Comparison of ENCODE assay signal across 14 mouse cellular contexts in the genomic region with DNA sequence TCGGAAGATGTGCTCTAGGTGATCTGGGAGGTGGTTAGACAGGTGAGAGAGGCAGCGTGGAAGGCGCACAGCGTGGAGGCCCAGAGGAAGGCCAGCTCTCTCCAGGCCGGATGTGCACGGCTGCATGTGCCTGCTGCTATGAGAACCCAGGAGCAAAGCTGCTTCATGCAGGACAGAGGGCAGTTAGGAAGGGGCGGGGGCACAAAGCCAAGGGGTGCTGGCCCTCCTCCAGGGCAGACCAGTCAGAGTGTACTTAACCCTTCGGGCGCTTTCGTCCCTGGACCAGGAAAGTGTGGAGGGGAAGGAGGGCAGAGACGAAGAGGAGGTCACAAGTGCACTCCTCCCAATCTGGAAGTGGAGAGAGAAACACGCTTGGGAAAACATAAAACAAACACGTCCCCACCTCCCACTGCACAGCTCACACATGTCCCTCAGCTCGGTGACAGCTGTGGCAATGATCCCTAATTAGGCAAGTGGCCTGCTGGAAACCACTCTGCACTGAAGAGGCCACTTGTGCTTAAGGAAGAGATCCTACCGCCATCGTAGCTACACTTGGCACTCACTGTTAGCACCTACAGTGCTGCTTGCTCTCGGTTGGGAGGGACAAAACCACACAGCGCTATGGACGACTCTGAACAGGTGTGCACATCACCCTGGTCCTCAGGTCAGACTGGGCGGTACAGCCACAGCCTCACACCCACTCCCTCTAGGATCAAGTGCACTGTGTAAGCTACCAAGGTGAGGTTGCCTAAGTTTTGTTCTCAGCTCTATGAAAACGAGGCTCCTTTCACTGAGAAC. TPM values are rescaled to one million over a fixed set of nuclear protein-coding genes. Genes with fewer than 3 reads are reported as not detected.
A peak's percentile ranks its signal among the peaks of the same experiment; 100 is the strongest.
DNase-seq lines count a peak whose midpoint lies in the region; ATAC-seq and TF ChIP-seq lines count a peak whose summit lies in the region.
"Had no signal": no experiment of that assay in that cellular context is flagged by ENCODE, and none has a peak within 500 bp of the region (broad histone marks: within the 10 kb centered on the region; RNA-seq: fewer than 3 reads in every experiment).

No protein-coding gene starts in this region.

- H3K9ac ChIP-seq in embryonic facial prominence, embryonic 14.5 days (ENCODE audit: low read depth, low read length) = no peak overlapping the region
- no peak overlapping the region for H3K9ac ChIP-seq in lung, postnatal 0 days (replicated peaks; ENCODE audit: low read depth)
- H3K9ac ChIP-seq: heart, embryonic 15.5 days; lung, embryonic 14.5 days; neural tube, embryonic 15.5 days had no signal

- WGBS in cerebellum, adult 2 months = 23% methylated on average over 21 of the region's 21 CpGs
- 63% methylated on average over 21 of the region's 21 CpGs for WGBS in kidney, adult 2 months
- WGBS in embryonic facial prominence, embryonic 14.5 days = 82% methylated on average over 21 of the region's 21 CpGs
- 52% methylated on average over 21 of the region's 21 CpGs for WGBS in lung, postnatal 0 days

- peak overlapping the region; percentile 25; the same call in 1 of the 2 replicates for H3K27ac ChIP-seq in cerebellum, adult 2 months (ENCODE audit: insufficient read depth, low read length)
- H3K27ac ChIP-seq in kidney, adult 2 months (ENCODE audit: insufficient read depth, low read depth, low read length) = no peak overlapping the region
- no peak overlapping the region for H3K27ac ChIP-seq in embryonic facial prominence, embryonic 14.5 days (replicated peaks; ENCODE audit: low read depth, low read length)
- H3K27ac ChIP-seq in lung, postnatal 0 days (ENCODE audit: low read length) = peak overlapping the region; percentile 69
- H3K27ac ChIP-seq: heart, embryonic 15.5 days; neural tube, embryonic 15.5 days had no signal

- no peak overlapping the region for H3K4me3 ChIP-seq in cerebellum, adult 2 months (replicated peaks; ENCODE audit: insufficient read depth, low read depth, low read length)
- H3K4me3 ChIP-seq in kidney, adult 2 months (ENCODE audit: insufficient read depth, low read depth, low read length) = no peak overlapping the region
- H3K4me3 ChIP-seq in embryonic facial prominence, embryonic 14.5 days (ENCODE audit: low read depth, low read length) = no peak overlapping the region
- H3K4me3 ChIP-seq in lung, postnatal 0 days (ENCODE audit: low read depth, low read length) = no peak overlapping the region
- H3K4me3 ChIP-seq: heart, embryonic 15.5 days; neural tube, embryonic 15.5 days had no signal

- peak; percentile 63; the same call in 1 of the 2 replicates for TF ChIP-seq EP300 in lung, postnatal 0 days (IDR thresholded peaks at IDR 0.05)

- TF ChIP-seq CTCF in cerebellum, adult 2 months (IDR thresholded peaks at IDR 0.05; ENCODE audit: borderline replicate concordance, insufficient read depth, low read depth, low read length) = no peak
- no peak for TF ChIP-seq CTCF in kidney, adult 2 months (conservative IDR thresholded peaks at IDR 0.05; ENCODE audit: insufficient read depth, insufficient read length, low read depth, low read length)
- TF ChIP-seq CTCF in lung, postnatal 0 days (IDR thresholded peaks at IDR 0.05) = no peak

- no peak overlapping the region for H3K4me2 ChIP-seq in embryonic facial prominence, embryonic 14.5 days (ENCODE audit: low read depth, low read length)
- H3K4me2 ChIP-seq in lung, postnatal 0 days (replicated peaks; ENCODE audit: low read depth, low read length) = no peak overlapping the region
- H3K4me2 ChIP-seq: heart, embryonic 15.5 days; lung, embryonic 14.5 days; neural tube, embryonic 15.5 days had no signal

- no peak for TF ChIP-seq POLR2A in cerebellum, adult 2 months (IDR thresholded peaks at IDR 0.05; ENCODE audit: borderline replicate concordance, insufficient read depth, low read length)
- no peak for TF ChIP-seq POLR2A in kidney, adult 2 months (IDR thresholded peaks at IDR 0.05; ENCODE audit: low read depth, low read length)

- peak in 1 of 2 experiments; percentile 49 for DNase-seq in cerebellum, adult 2 months
- DNase-seq in cerebellum, adult 9-11 months = no peak
- DNase-seq in kidney, adult 2 months = peak; percentile 32
- no peak for DNase-seq in kidney, adult 9 months
- peak; percentile 48 for DNase-seq in embryonic facial prominence, embryonic 14.5 days (ENCODE audit: low spot score)
- peak; percentile 86 for DNase-seq in lung, postnatal 0 days (ENCODE audit: low spot score)
- DNase-seq in retina, postnatal 1 day = no peak
- no peak for DNase-seq in MN1 (ENCODE audit: low spot score)
- DNase-seq: lung, embryonic 14.5 days; midbrain, embryonic 14.5 days; thymus, postnatal 14 days had no signal

- peaks cover 43% of the 10 kb centered on the region for H3K4me1 ChIP-seq in cerebellum, adult 2 months (ENCODE audit: control insufficient read depth, insufficient read depth, low read length)
- no peaks in the 10 kb centered on the region for H3K4me1 ChIP-seq in kidney, adult 2 months (ENCODE audit: control insufficient read depth, insufficient read depth, low read length)
- H3K4me1 ChIP-seq in embryonic facial prominence, embryonic 14.5 days (ENCODE audit: control insufficient read depth, insufficient read depth, low read length) = no peaks in the 10 kb centered on the region
- peaks cover 7% of the 10 kb centered on the region; the same call in 1 of the 2 replicates for H3K4me1 ChIP-seq in lung, postnatal 0 days (ENCODE audit: insufficient read depth, low read depth, low read length)
- H3K4me1 ChIP-seq: neural tube, embryonic 15.5 days had no signal

- peaks cover 2% of the 10 kb centered on the region; the same call in 1 of the 2 replicates for H3K36me3 ChIP-seq in kidney, adult 2 months (ENCODE audit: control insufficient read depth, insufficient read depth, low read length)
- peaks cover 89% of the 10 kb centered on the region for H3K36me3 ChIP-seq in embryonic facial prominence, embryonic 14.5 days (ENCODE audit: control insufficient read depth, insufficient read depth, low read length)
- peaks cover 48% of the 10 kb centered on the region for H3K36me3 ChIP-seq in lung, postnatal 0 days (ENCODE audit: insufficient read depth, low read length)

- ATAC-seq in embryonic facial prominence, embryonic 14.5 days (ENCODE audit: low read depth) = no peak
- peak; percentile 82 for ATAC-seq in lung, postnatal 0 days

- no peaks in the 10 kb centered on the region for H3K27me3 ChIP-seq in cerebellum, adult 2 months (ENCODE audit: control insufficient read depth, insufficient read depth, low read length)
- H3K27me3 ChIP-seq in kidney, adult 2 months (replicated peaks; ENCODE audit: control insufficient read depth, insufficient read depth, low read length) = no peaks in the 10 kb centered on the region
- H3K27me3 ChIP-seq in embryonic facial prominence, embryonic 14.5 days (replicated peaks; ENCODE audit: control insufficient read depth, insufficient read depth, low read length) = no peaks in the 10 kb centered on the region
- no peaks in the 10 kb centered on the region for H3K27me3 ChIP-seq in lung, postnatal 0 days (replicated peaks; ENCODE audit: insufficient read depth, low read length)
- H3K27me3 ChIP-seq: heart, embryonic 15.5 days; neural tube, embryonic 15.5 days had no signal

- no peaks in the 10 kb centered on the region for H3K9me3 ChIP-seq in embryonic facial prominence, embryonic 14.5 days (ENCODE audit: control insufficient read depth, low read length)
- H3K9me3 ChIP-seq in lung, postnatal 0 days (ENCODE audit: low read length) = no peaks in the 10 kb centered on the region
- H3K9me3 ChIP-seq: G1E; heart, embryonic 15.5 days; neural tube, embryonic 15.5 days had no signal

RNA-seq across cellular contexts. Expression of gene Tchp, which starts 29.7 kb away (rescaled TPM):
- 33.9 and 35.5 TPM in 2 replicates for polyA plus RNA-seq in cerebellum, adult 2 months (2012; rRNA removed)
- polyA plus RNA-seq in kidney, adult 2 months (2012; rRNA removed) = 11.4 and 12.1 TPM in 2 replicates
- 10.9 and 11.4 TPM in 2 replicates for polyA plus RNA-seq in embryonic facial prominence, embryonic 14.5 days (2014; fragmentation: Nextera tagmentation; extraction: Ambion mirVana)
- 9.4 and 10.0 TPM in 2 replicates for polyA plus RNA-seq in lung, postnatal 0 days (2015; fragmentation: Nextera tagmentation; extraction: Ambion mirVana)

RNA-seq across cellular contexts. Expression of gene Ankrd13a, which starts 37.2 kb away (rescaled TPM):
- 61.6 and 62.1 TPM in 2 replicates for polyA plus RNA-seq in cerebellum, adult 2 months (2012; rRNA removed)
- 47.7 and 51.6 TPM in 2 replicates for polyA plus RNA-seq in kidney, adult 2 months (2012; rRNA removed)
- polyA plus RNA-seq in embryonic facial prominence, embryonic 14.5 days (2014; fragmentation: Nextera tagmentation; extraction: Ambion mirVana) = 61.4 and 65.4 TPM in 2 replicates
- polyA plus RNA-seq in lung, postnatal 0 days (2015; fragmentation: Nextera tagmentation; extraction: Ambion mirVana) = 110 and 115 TPM in 2 replicates

RNA-seq across cellular contexts. Expression of gene Git2, which starts 38.0 kb away (rescaled TPM):
- 96.5 and 107 TPM in 2 replicates for polyA plus RNA-seq in cerebellum, adult 2 months (2012; rRNA removed)
- 30.5 and 32.3 TPM in 2 replicates for polyA plus RNA-seq in kidney, adult 2 months (2012; rRNA removed)
- polyA plus RNA-seq in embryonic facial prominence, embryonic 14.5 days (2014; fragmentation: Nextera tagmentation; extraction: Ambion mirVana) = 40.1 and 42.0 TPM in 2 replicates
- polyA plus RNA-seq in lung, postnatal 0 days (2015; fragmentation: Nextera tagmentation; extraction: Ambion mirVana) = 36.5 and 39.1 TPM in 2 replicates

RNA-seq across cellular contexts. Expression of gene Gltp, which starts 46.5 kb away (rescaled TPM):
- 79.3 and 87.5 TPM in 2 replicates for polyA plus RNA-seq in cerebellum, adult 2 months (2012; rRNA removed)
- polyA plus RNA-seq in kidney, adult 2 months (2012; rRNA removed) = 89.1 and 95.7 TPM in 2 replicates
- polyA plus RNA-seq in embryonic facial prominence, embryonic 14.5 days (2014; fragmentation: Nextera tagmentation; extraction: Ambion mirVana) = 123 and 129 TPM in 2 replicates
- 88.2 and 89.4 TPM in 2 replicates for polyA plus RNA-seq in lung, postnatal 0 days (2015; fragmentation: Nextera tagmentation; extraction: Ambion mirVana)

Comparison
In these comparisons a context has a peak if more than half of its experiments do, and no peak if none do; other contexts are left out.
1. DNase-seq: peak in kidney, adult 2 months (single experiment), embryonic facial prominence, embryonic 14.5 days (single experiment) and lung, postnatal 0 days (single experiment); none in cerebellum, adult 9-11 months (single experiment), kidney, adult 9 months (single experiment), retina, postnatal 1 day (single experiment) and MN1 (single experiment).
2. H3K27ac ChIP-seq: peak in cerebellum, adult 2 months (single experiment) and lung, postnatal 0 days (single experiment); none in kidney, adult 2 months (single experiment) and embryonic facial prominence, embryonic 14.5 days (single experiment).